Mouse (Mus musculus) ES-Bruce4 (cell line): ENCODE results near the gene Mlh1.

Experiments
- CTCF ChIP-seq: IDR thresholded peaks from one replicate; pipeline ENCODE4 v1.8.1; 2011; ENCODE audit warnings: low read depth, low read length
- EP300 ChIP-seq: IDR thresholded peaks from 2 replicates; pipeline ENCODE4 v1.6.1; 2011; ENCODE audit warnings: low read depth, low read length; ENCODE audit not compliant: insufficient read depth
- POLR2A ChIP-seq: IDR thresholded peaks from one replicate; pipeline ENCODE4 v1.8.1; 2011; ENCODE audit warnings: low read length; ENCODE audit not compliant: insufficient read depth

DNA sequence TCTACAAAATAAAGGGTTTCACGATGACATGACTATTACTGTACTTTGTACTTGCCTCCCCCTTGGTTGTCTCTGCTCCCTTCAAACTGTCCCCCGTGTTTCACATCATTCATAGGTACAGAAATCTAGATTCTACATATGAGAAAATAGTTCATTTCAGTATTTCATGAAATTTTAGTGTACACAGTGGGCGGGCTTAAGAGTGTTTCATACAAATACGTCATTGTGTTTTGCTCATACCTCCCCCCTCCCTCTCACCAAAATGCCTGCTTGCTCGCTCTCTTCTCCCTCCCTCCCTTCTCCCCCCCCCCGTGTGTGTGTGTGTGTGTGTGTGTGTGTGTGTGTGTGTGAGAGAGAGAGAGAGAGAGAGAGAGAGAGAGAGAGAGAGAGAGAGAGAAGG, 41.7 kb upstream of the Mlh1 start:
- TF ChIP-seq POLR2A (no peak), CTCF (no peak), EP300 (no peak)
